Mouse (Mus musculus) activated CD4-positive, CD25-positive, alpha-beta regulatory T cell, adult 9 weeks (primary cell): ENCODE results near the gene Arid5b. TPM values are rescaled to one million over a fixed set of nuclear protein-coding genes. Genes with fewer than 3 reads are reported as not detected.

Source experiments
- polyA plus RNA-seq: library from polyadenylated mRNA; unstranded; fragments of 100-300 nt; shearing (Covaris generic); gene quantifications from one replicate; pipeline ENCODE4 v1.2.1, GENCODE M21; 2017

The Arid5b gene
- polyA plus RNA-seq, result 90.6 TPM

GRCm38 (mm10) chr10:68278632-68279361 lies at the start of gene Arid5b:
Gene Arid5b, minus strand, starts transcription at chr10:68278740.

